Mouse (Mus musculus) lung, postnatal 0 days (tissue): ENCODE measurements around the gene Olfr1087. TPM values are rescaled to one million over a fixed set of nuclear protein-coding genes. Genes with fewer than 3 reads are reported as not detected.
"Not testable (repeated sequence)": the region's sequence is repeated elsewhere in the genome, so short reads cannot be mapped to it uniquely, and the experiment has no call there.

Source experiments
- ATAC-seq: fragments of 200-750 bp; cut with Nextera tagmentation; 2 replicates; pipeline ENCODE4 v1.8.0; 2017; ENCODE audit warnings: moderate library complexity
- DNase-seq: peaks from one replicate; pipeline ENCODE4 v3.0.0-alpha.2; 2016; ENCODE audit warnings: low spot score
- H3K27ac ChIP-seq: fragments of 300-500 bp; sonication (generic); 2 replicates; pipeline ENCODE4 v1.5.1; 2014; ENCODE audit warnings: antibody characterized with exemption, mild to moderate bottlenecking, low read length, mixed read lengths
- H3K27me3 ChIP-seq: fragments of 300-500 bp; sonication (generic); replicated peaks from 2 replicates; pipeline ENCODE4 v1.6.1; 2014; ENCODE audit warnings: low read length, mixed read lengths; ENCODE audit not compliant: insufficient read depth
- H3K36me3 ChIP-seq: fragments of 300-500 bp; sonication (generic); 2 replicates; pipeline ENCODE4 v1.6.1; 2014; ENCODE audit warnings: low read length, mixed read lengths; ENCODE audit not compliant: insufficient read depth
- H3K4me1 ChIP-seq: fragments of 300-500 bp; sonication (generic); 2 replicates; pipeline ENCODE4 v1.6.1; 2014; ENCODE audit warnings: antibody characterized with exemption, low read depth, low read length, mixed read lengths; ENCODE audit not compliant: insufficient read depth
- H3K4me2 ChIP-seq: fragments of 300-500 bp; sonication (generic); replicated peaks from 2 replicates; pipeline ENCODE4 v1.6.1; 2014; ENCODE audit warnings: low read depth, mild to moderate bottlenecking, low read length, moderate library complexity, mixed read lengths
- H3K4me3 ChIP-seq: fragments of 300-500 bp; sonication (generic); 2 replicates; pipeline ENCODE4 v1.5.1; 2014; ENCODE audit warnings: low read depth, low read length
- H3K9ac ChIP-seq: fragments of 300-500 bp; sonication (generic); replicated peaks from 2 replicates; pipeline ENCODE4 v1.6.1; 2014; ENCODE audit warnings: low read depth, mild to moderate bottlenecking
- H3K9me3 ChIP-seq: fragments of 300-500 bp; sonication (generic); 2 replicates; pipeline ENCODE4 v1.6.1; 2016; ENCODE audit warnings: low read length, mixed read lengths
- CTCF ChIP-seq: IDR thresholded peaks from 2 replicates; pipeline ENCODE4 v1.5.1; 2016; ENCODE audit warnings: antibody characterized with exemption, mild to moderate bottlenecking
- EP300 ChIP-seq: IDR thresholded peaks from 2 replicates; pipeline ENCODE4 v1.6.1; 2016; ENCODE audit warnings: antibody characterized with exemption, mild to moderate bottlenecking, control low read depth
- WGBS: fragments of 180-500 bp; shearing (Covaris S2); extraction: QIAGEN DNeasy Blood & Tissue Kit; methylation state at CpG from one replicate; pipeline ENCODE4 v1.1.7; 2014; 5-methylcytosine and 5-hydroxymethylcytosine counted together
- polyA plus RNA-seq: library from polyadenylated mRNA; unstranded; fragments of >200 nt; fragmentation: Nextera tagmentation; extraction: Ambion mirVana; gene quantifications from 2 replicates; pipeline ENCODE4 v1.2.1, GENCODE M21; 2015

Olfr1087 gene
- not detected in 2 replicates for polyA plus RNA-seq

- H3K9me3 ChIP-seq: no peaks in the 10 kb centered on the region
- H3K9ac ChIP-seq: no peak within 1 kb of the TSS
- H3K27me3 ChIP-seq: no peaks in the 10 kb centered on the region
- H3K36me3 ChIP-seq: no peaks in the 10 kb centered on the region
- H3K4me2 ChIP-seq: no peak within 1 kb of the TSS
- DNase-seq (no peak), ATAC-seq (no peak)
- no peaks in the 10 kb centered on the region for H3K4me1 ChIP-seq
- H3K4me3 ChIP-seq: no peak within 1 kb of the TSS
- no peak within 1 kb of the TSS for H3K27ac ChIP-seq
- TF ChIP-seq CTCF (no peak), EP300 (no peak)
Measured at GRCm38 (mm10) chr2:86698295-86698694, at the start of gene Olfr1087. Olfr1087 (minus strand) TSS chr2:86698395.

DNA sequence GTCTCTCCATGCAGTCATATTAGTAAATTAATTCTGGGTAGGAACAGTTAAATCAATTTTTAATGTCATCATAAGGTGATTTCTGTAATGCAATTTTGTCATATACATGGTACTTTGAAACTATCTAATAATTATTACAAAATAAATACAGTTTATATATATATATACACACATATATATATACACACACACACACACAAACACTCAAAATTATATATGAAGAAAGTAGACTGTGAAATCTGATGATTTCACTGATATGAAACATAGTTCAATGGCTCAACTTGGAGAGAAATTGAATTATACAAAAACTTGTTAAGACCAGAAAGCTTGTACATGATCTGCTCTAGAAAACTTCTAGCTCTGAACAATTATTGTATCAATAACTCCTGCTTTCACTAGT, 35.4 kb upstream of the Olfr1087 start, which contains the start of gene Olfr1089:
Gene Olfr1089, minus strand, starts transcription at position 101 of the 400 bp plus-strand sequence.
- no peaks in the 10 kb centered on the region for H3K4me1 ChIP-seq
- no peak for DNase-seq
- H3K9me3 ChIP-seq: no peaks in the 10 kb centered on the region
- H3K27me3 ChIP-seq: no peaks in the 10 kb centered on the region
- ATAC-seq: no peak
- no peak within 1 kb of the TSS for H3K4me3 ChIP-seq
- TF ChIP-seq EP300 (no peak), CTCF (no peak)
- no peak within 1 kb of the TSS for H3K9ac ChIP-seq
- no peak within 1 kb of the TSS for H3K4me2 ChIP-seq
- H3K27ac ChIP-seq: no peak within 1 kb of the TSS
- H3K36me3 ChIP-seq: no peaks in the 10 kb centered on the region

GRCm38 (mm10) chr2:86679992-86680391, 18.2 kb downstream of the Olfr1087 start, which contains the start of gene Olfr1086:
Olfr1086 (minus strand) TSS chr2:86680092.
- no peaks in the 10 kb centered on the region for H3K4me1 ChIP-seq
- no peak within 1 kb of the TSS for H3K4me2 ChIP-seq
- no peak for DNase-seq
- no peak for ATAC-seq
- WGBS: 62% methylated on average over 2 of the region's 2 CpGs
- TF ChIP-seq EP300 (no peak), CTCF (no peak)
- H3K4me3 ChIP-seq: no peak within 1 kb of the TSS
- H3K27ac ChIP-seq: no peak within 1 kb of the TSS
- no peak within 1 kb of the TSS for H3K9ac ChIP-seq
- no peaks in the 10 kb centered on the region for H3K9me3 ChIP-seq
- H3K36me3 ChIP-seq: no peaks in the 10 kb centered on the region
- H3K27me3 ChIP-seq: no peaks in the 10 kb centered on the region

DNA sequence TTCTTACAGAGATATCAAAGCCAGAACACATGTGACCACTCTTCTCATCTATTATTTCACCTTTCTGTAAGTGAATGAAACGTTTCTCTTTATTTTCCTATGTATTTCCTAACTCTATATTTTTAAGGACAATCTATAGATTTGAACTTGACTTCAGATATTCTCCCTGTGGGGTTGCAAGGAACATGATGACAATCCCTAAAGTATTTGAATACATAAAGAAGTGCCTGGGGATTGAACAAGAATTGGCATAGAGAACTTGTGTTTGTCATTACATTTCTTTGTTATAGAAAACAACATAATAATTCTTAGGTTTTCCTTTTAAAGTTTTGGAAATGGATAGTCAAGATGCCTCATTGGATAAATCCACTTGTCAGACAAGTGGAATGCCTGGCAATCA, 36.3 kb downstream of the Olfr1087 start, which contains the start of gene Olfr1085:
Gene Olfr1085, minus strand, starts transcription at position 101 of the 400 bp plus-strand sequence.
- Histone ChIP-seq H3K27ac (no peak within 1 kb of the TSS), H3K9ac (no peak within 1 kb of the TSS), H3K4me3 (no peak within 1 kb of the TSS), H3K4me1 (no peaks in the 10 kb centered on the region), H3K27me3 (no peaks in the 10 kb centered on the region), H3K36me3 (no peaks in the 10 kb centered on the region), H3K4me2 (no peak within 1 kb of the TSS), H3K9me3 (no peaks in the 10 kb centered on the region)
- WGBS: 14% methylated on average over 1 of the region's 1 CpGs
- ATAC-seq: no peak
- TF ChIP-seq CTCF (no peak), EP300 (no peak)
- DNase-seq: no peak

- not testable (repeated sequence) for H3K9me3 ChIP-seq, DNase-seq, ATAC-seq, H3K27me3 ChIP-seq, H3K9ac ChIP-seq, H3K4me1 ChIP-seq, H3K4me3 ChIP-seq, H3K27ac ChIP-seq, H3K36me3 ChIP-seq, H3K4me2 ChIP-seq
- WGBS: 82% methylated on average over 1 of the region's 1 CpGs
Measured at GRCm38 (mm10) chr2:86639625-86640024, 58.6 kb downstream of the Olfr1087 start, which contains the start of gene Olfr1084. Olfr1084 (minus strand) TSS chr2:86639725.

Other genes starting within 250 kb of the Olfr1087 start
- gene Olfr1065, start 247.8 kb downstream of the Olfr1087 start, polyA plus RNA-seq: not detected in 2 replicates
- not detected in 2 replicates for gene Olfr1066, start 242.1 kb downstream of the Olfr1087 start, polyA plus RNA-seq
- not detected in 2 replicates for gene Olfr228, start 211.0 kb downstream of the Olfr1087 start, polyA plus RNA-seq
- gene Olfr1076, start 189.9 kb downstream of the Olfr1087 start, polyA plus RNA-seq: not detected in 2 replicates
- gene Olfr1079, start 155.9 kb downstream of the Olfr1087 start, polyA plus RNA-seq: not detected in 2 replicates
- not detected in 2 replicates for gene Olfr1080, start 140.2 kb downstream of the Olfr1087 start, polyA plus RNA-seq
- gene Olfr1082, start 99.4 kb downstream of the Olfr1087 start, polyA plus RNA-seq: not detected in 2 replicates
- not detected in 2 replicates for gene Olfr1084, start 58.7 kb downstream of the Olfr1087 start, polyA plus RNA-seq
- not detected in 2 replicates for gene Olfr1085, start 36.4 kb downstream of the Olfr1087 start, polyA plus RNA-seq
- not detected in 2 replicates for gene Olfr1086, start 18.3 kb downstream of the Olfr1087 start, polyA plus RNA-seq
- not detected in 2 replicates for gene Olfr1089, start 35.3 kb upstream of the Olfr1087 start, polyA plus RNA-seq
- gene Olfr1090, start 60.6 kb upstream of the Olfr1087 start, polyA plus RNA-seq: not detected in 2 replicates
- not detected in 2 replicates for gene Olfr1093, start 84.1 kb upstream of the Olfr1087 start, polyA plus RNA-seq
- not detected in 2 replicates for gene Olfr141, start 111.6 kb upstream of the Olfr1087 start, polyA plus RNA-seq
- gene Olfr1094, start 126.3 kb upstream of the Olfr1087 start, polyA plus RNA-seq: not detected in 2 replicates
- gene Olfr1095, start 153.3 kb upstream of the Olfr1087 start, polyA plus RNA-seq: not detected in 2 replicates
- gene Gm13723, start 176.4 kb upstream of the Olfr1087 start, polyA plus RNA-seq: not detected in 2 replicates
- not detected in 2 replicates for gene Olfr1097, start 193.8 kb upstream of the Olfr1087 start, polyA plus RNA-seq
- not detected in 2 replicates for gene Olfr1098, start 226.2 kb upstream of the Olfr1087 start, polyA plus RNA-seq